Mouse (Mus musculus) liver, embryonic 11.5 days (tissue): ENCODE data around the gene Supt3. TPM values are rescaled to one million over a fixed set of nuclear protein-coding genes. Genes with fewer than 3 reads are reported as not detected.

Experiments used
- ATAC-seq: fragments of 200-750 bp; cut with Nextera tagmentation; replicated peaks from 2 replicates; pipeline ENCODE4 v1.8.0; 2017; ENCODE audit warnings: moderate number of reproducible peaks, mild to moderate bottlenecking, moderate TSS enrichment, moderate library complexity; ENCODE audit not compliant: low FRiP score
- DNase-seq: peaks from one replicate; pipeline ENCODE4 v3.0.0-alpha.2; 2017; ENCODE audit warnings: low spot score
- H3K27ac ChIP-seq: fragments of 300-500 bp; sonication (generic); 2 replicates; pipeline ENCODE4 v1.5.1; 2014; ENCODE audit warnings: mild to moderate bottlenecking, low read depth, low read length, control low read depth
- H3K27me3 ChIP-seq: fragments of 300-500 bp; sonication (generic); replicated peaks from 2 replicates; pipeline ENCODE4 v1.6.1; 2014; ENCODE audit warnings: low read length, mixed read lengths; ENCODE audit not compliant: control insufficient read depth, insufficient read depth
- H3K36me3 ChIP-seq: fragments of 300-500 bp; sonication (generic); 2 replicates; pipeline ENCODE4 v1.6.1; 2014; ENCODE audit warnings: mild to moderate bottlenecking, low read length, moderate library complexity, mixed read lengths; ENCODE audit not compliant: control insufficient read depth, insufficient read depth
- H3K4me1 ChIP-seq: fragments of 300-500 bp; sonication (generic); replicated peaks from 2 replicates; pipeline ENCODE4 v1.6.1; 2014; ENCODE audit warnings: low read length, mixed read lengths; ENCODE audit not compliant: control insufficient read depth, insufficient read depth
- H3K4me2 ChIP-seq: fragments of 300-500 bp; sonication (generic); 2 replicates; pipeline ENCODE4 v1.6.1; 2014; ENCODE audit warnings: mild to moderate bottlenecking, control low read depth, moderate library complexity
- H3K4me3 ChIP-seq: fragments of 300-500 bp; sonication (generic); 2 replicates; pipeline ENCODE4 v1.5.1; 2014; ENCODE audit warnings: low read depth, low read length, control low read depth
- H3K9ac ChIP-seq: fragments of 300-500 bp; sonication (generic); 2 replicates; pipeline ENCODE4 v1.6.1; 2014; ENCODE audit warnings: low read depth, low read length, control low read depth
- H3K9me3 ChIP-seq: fragments of 300-500 bp; sonication (generic); 2 replicates; pipeline ENCODE4 v1.6.1; 2016; ENCODE audit warnings: low read length, inconsistent platforms, mixed read lengths; ENCODE audit not compliant: control insufficient read depth
- WGBS: fragments of 180-500 bp; shearing (Covaris S2); extraction: QIAGEN DNeasy Blood & Tissue Kit; methylation state at CpG from one replicate; pipeline ENCODE4 v1.1.7; 2014; 5-methylcytosine and 5-hydroxymethylcytosine counted together
- polyA plus RNA-seq: library from polyadenylated mRNA; unstranded; fragments of >200 nt; fragmentation: Nextera tagmentation; extraction: Ambion mirVana; gene quantifications from 2 replicates; pipeline ENCODE4 v1.2.1, GENCODE M21; 2014

Gene Supt3
- polyA plus RNA-seq, 1 experiment from 2014 or later = 17.7 TPM

GRCm38 (mm10) chr17:45151312-45151929 is 374.5 kb downstream of the Supt3 start:
- WGBS = 87% methylated on average over 17 of the region's 17 CpGs
- no peak for ATAC-seq
- Histone ChIP-seq H3K9me3 (no peaks in the 10 kb centered on the region), H3K4me2 (no peak overlapping the region), H3K36me3 (no peaks in the 10 kb centered on the region), H3K4me1 (no peaks in the 10 kb centered on the region), H3K9ac (no peak overlapping the region), H3K27ac (no peak overlapping the region), H3K4me3 (no peak overlapping the region), H3K27me3 (no peaks in the 10 kb centered on the region)
- no peak for DNase-seq

- no peaks in the 10 kb centered on the region for H3K27me3 ChIP-seq
- H3K27ac ChIP-seq = no peak overlapping the region
Observed at GRCm38 (mm10) chr17:45153721-45154120, 376.8 kb downstream of the Supt3 start.

GRCm38 (mm10) chr17:45158171-45158691 is 381.3 kb downstream of the Supt3 start:
- DNase-seq = no peak
- ATAC-seq = no peak
- no peaks in the 10 kb centered on the region for H3K36me3 ChIP-seq
- no peak overlapping the region for H3K4me2 ChIP-seq
- no peak overlapping the region for H3K4me3 ChIP-seq
- H3K9me3 ChIP-seq = 0 out of 2 replicates have a peak, but pooled peaks cover 3% of the 10 kb centered on the region
- H3K27ac ChIP-seq = no peak overlapping the region
- no peaks in the 10 kb centered on the region for H3K4me1 ChIP-seq
- 75% methylated on average over 16 of the region's 16 CpGs for WGBS
- no peak overlapping the region for H3K9ac ChIP-seq
- H3K27me3 ChIP-seq = no peaks in the 10 kb centered on the region

More at GRCm38 (mm10) chr17:45153721-45154120, 376.8 kb downstream of the Supt3 start:
- H3K9ac ChIP-seq = no peak overlapping the region
- no peaks in the 10 kb centered on the region for H3K9me3 ChIP-seq
- no peaks in the 10 kb centered on the region for H3K36me3 ChIP-seq
- no peak for ATAC-seq
- DNase-seq = no peak
- no peak overlapping the region for H3K4me2 ChIP-seq
- no peak overlapping the region for H3K4me3 ChIP-seq
- no peaks in the 10 kb centered on the region for H3K4me1 ChIP-seq
- WGBS = 44% methylated on average over 6 of the region's 6 CpGs

GRCm38 (mm10) chr17:45160651-45161050 is 383.7 kb downstream of the Supt3 start:
- Histone ChIP-seq H3K9me3 (0 out of 2 replicates have a peak, but pooled peaks cover 3% of the 10 kb centered on the region), H3K9ac (no peak overlapping the region), H3K36me3 (no peaks in the 10 kb centered on the region), H3K4me3 (no peak overlapping the region), H3K4me1 (no peaks in the 10 kb centered on the region), H3K4me2 (no peak overlapping the region), H3K27ac (no peak overlapping the region), H3K27me3 (no peaks in the 10 kb centered on the region)
- ATAC-seq (no peak), DNase-seq (no peak)
- WGBS = 86% methylated on average over 6 of the region's 6 CpGs

- 25% methylated on average over 4 of the region's 4 CpGs for WGBS
- Histone ChIP-seq H3K4me1 (no peaks in the 10 kb centered on the region), H3K36me3 (no peaks in the 10 kb centered on the region), H3K9me3 (0 out of 2 replicates have a peak, but pooled peaks cover under 1% of the 10 kb centered on the region), H3K4me3 (no peak overlapping the region), H3K4me2 (no peak overlapping the region), H3K9ac (no peak overlapping the region), H3K27me3 (no peaks in the 10 kb centered on the region), H3K27ac (no peak overlapping the region)
- no peak for DNase-seq
- no peak for ATAC-seq
Observed at GRCm38 (mm10) chr17:45165741-45166140, 388.8 kb downstream of the Supt3 start.

Other genes with a start within 250 kb of the Supt3 start
- 1.0 and 1.7 TPM in 2 replicates for gene Runx2, start 37.6 kb downstream of the Supt3 start, polyA plus RNA-seq